Mouse (Mus musculus) left cerebral cortex, postnatal 10 days (tissue): ENCODE measurements around the gene Slc22a17. TPM values are rescaled to one million over a fixed set of nuclear protein-coding genes. Genes with fewer than 3 reads are reported as not detected.

ENCODE experiments used
- DNase-seq, 2 experiments: peaks; one replicate each; pipeline ENCODE4 v3.0.0; 2021 to 2022; ENCODE audit warnings: low spot score in 2 of 2, mixed read lengths in 1 of 2; ENCODE audit errors: extremely low spot score in 1 of 2
- intact Hi-C: fragments of 180-260 bp; cut with DNase I; formaldehyde crosslinking; loops from one replicate; pipeline ENCODE4 v1.15.1; 2025
- total RNA-seq, 2 experiments: library from RNA; stranded (reverse); gene quantifications; 2 replicates each; pipeline ENCODE4 v1.2.3; 2021

The Slc22a17 gene
- total RNA-seq, 2 experiments from 2014 or later: 562 to 600 TPM

DNA sequence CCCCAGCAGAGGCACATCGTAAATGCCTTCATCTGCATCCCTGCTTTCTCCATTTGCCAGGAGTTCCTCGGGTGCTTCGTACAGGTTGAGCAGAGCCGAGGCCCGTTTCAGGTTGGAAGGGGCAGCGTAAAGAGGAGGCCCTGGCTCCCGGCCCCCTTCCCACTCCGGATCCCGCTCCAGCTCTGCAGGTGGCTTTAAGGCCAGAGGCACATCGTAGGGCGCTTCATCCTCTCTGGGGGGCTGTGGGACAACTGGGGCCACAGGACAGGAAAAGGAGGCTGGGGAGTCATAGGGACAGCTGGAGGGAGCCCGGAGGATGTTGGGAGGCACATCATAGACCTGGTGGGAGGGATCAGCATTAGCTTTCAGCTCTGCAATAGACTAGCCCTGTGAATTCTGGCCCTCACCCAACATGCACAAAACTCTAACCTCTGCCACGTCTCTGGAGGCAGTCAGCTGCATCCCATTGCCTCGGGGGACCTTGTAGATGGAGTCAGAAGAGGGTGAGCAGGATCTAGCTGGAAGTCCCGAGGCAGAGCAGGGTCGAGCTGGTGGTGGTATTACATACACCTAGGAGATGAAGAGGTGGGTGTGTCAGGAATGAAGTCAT is 7.2 kb upstream of the Slc22a17 start:
- DNase-seq: peak in 1 of 2 experiments; percentile 54
- intact Hi-C loops: no loop called here

DNA sequence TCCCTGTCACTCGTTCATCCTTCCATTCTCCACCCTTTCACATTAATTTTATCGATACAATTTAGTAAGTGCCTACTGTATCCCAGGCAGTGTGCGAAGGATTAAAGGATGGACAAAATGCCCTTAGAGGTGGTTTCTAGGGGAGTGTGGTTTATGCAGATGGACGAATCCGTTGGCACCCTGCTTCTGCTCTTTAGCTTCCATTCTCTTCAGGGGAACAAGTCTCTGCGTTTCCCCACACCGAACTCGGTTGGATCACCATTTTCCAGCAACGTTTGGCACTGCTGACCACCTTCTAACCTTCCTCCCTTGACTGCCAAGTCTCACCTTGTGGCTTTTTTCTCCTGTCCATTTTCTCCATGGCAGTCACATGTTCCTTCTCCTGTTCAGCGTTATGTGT is 411 bp upstream of the Slc22a17 start:
- DNase-seq: no peak
- intact Hi-C loops: loop anchor here (5.0 kb wide), 1 partner anchor 84 kb away; no protein-coding TSS in a partner anchor

GRCm38 (mm10) chr14:54912109-54912850 is 652 bp downstream of the Slc22a17 start:
- peak in 1 of 2 experiments; percentile 68 for DNase-seq
- intact Hi-C loops: loop anchor here (5.0 kb wide), 1 partner anchor 85 kb away; no protein-coding TSS in a partner anchor

GRCm38 (mm10) chr14:54908682-54909081 is 4.2 kb downstream of the Slc22a17 start:
- intact Hi-C loops: no loop called here
- DNase-seq: no peak

DNA sequence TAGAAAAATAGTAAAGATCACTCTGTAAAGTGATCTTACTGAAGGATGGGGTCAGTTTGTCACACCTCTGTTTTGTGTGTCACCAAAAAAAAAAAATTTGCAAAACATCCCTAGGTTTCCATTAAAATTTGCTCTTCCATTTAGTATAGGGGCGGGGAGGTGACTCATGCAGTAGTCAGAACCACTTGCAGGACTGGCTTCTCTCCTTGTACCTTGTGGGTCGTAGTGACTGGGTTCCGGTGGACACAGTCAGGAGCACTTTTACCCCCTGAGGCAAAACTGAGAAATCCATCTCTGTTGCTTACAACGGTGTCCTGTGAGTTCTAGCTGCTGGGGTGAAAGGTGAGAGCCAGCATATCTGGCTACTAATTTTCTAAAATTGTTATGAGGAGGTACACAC is 9.3 kb downstream of the Slc22a17 start:
- no peak for DNase-seq
- intact Hi-C loops: no loop called here

GRCm38 (mm10) chr14:54900383-54900782 is 12.5 kb downstream of the Slc22a17 start:
- intact Hi-C loops: loop anchor here (2.0 kb wide), 2 partner anchors 36 to 114 kb away; partner anchors contain the start of genes Cmtm5 and Ngdn
- DNase-seq: peak; percentile 69 to 84

GRCm38 (mm10) chr14:54897445-54897844 is 15.5 kb downstream of the Slc22a17 start:
- no peak for DNase-seq
- intact Hi-C loops: no loop called here

GRCm38 (mm10) chr14:54894296-54895151 is 18.4 kb downstream of the Slc22a17 start:
- DNase-seq: peak in 1 of 2 experiments; percentile 81
- intact Hi-C loops: loop anchor here (5.0 kb wide), 1 partner anchor 208 kb away; no protein-coding TSS in a partner anchor

GRCm38 (mm10) chr14:54893651-54894181 is 19.2 kb downstream of the Slc22a17 start:
- intact Hi-C loops: loop anchor here (5.0 kb wide), 1 partner anchor 209 kb away; no protein-coding TSS in a partner anchor
- peak; percentile 97 to 99 for DNase-seq

DNA sequence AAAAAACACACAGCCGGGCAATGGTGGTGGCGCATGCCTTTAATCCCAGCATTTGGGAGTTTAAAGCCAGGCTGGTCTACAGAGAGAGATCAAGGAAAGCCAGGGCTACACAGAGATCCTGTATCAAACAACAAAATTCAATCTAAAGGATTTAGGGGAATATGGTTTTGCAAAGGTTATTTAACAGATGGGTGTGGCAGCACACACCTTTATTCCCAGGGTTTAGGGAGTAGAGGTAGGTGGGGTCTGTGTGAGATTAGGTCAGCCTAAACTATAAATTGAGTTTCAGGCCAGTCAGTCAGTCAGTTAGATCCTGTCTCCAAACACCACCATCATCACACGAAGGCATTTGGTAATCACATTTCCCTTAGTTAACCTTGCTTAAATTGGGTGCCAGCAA is 20.7 kb downstream of the Slc22a17 start, which contains the start of gene Pabpn1:
Gene Pabpn1 (plus strand): TSS at position 301 of the 400 bp plus-strand sequence.
- intact Hi-C loops: loop anchor here (5.0 kb wide), 1 partner anchor 210 kb away; no protein-coding TSS in a partner anchor
- no peak for DNase-seq

DNA sequence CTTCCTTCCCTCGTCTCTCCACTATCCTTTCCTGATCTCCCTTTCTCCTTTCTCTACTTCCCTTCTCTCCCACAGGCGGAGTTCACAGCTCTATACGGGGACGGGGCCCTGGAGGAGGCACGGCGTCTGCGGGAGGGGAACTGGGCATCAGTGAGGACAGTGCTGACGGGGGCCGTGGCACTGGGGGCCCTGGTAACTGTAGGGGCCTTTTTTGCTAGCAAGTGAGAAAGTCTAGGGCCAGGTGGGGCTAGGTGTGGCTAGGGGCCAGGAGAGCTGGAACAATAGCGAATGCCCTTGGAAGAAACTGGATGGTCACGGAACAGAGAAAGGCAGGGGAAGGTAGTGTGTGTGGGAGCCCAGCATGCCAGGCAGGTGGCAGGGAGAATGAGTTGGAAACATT is 27.6 kb downstream of the Slc22a17 start:
- intact Hi-C loops: no loop called here
- no peak for DNase-seq

DNA sequence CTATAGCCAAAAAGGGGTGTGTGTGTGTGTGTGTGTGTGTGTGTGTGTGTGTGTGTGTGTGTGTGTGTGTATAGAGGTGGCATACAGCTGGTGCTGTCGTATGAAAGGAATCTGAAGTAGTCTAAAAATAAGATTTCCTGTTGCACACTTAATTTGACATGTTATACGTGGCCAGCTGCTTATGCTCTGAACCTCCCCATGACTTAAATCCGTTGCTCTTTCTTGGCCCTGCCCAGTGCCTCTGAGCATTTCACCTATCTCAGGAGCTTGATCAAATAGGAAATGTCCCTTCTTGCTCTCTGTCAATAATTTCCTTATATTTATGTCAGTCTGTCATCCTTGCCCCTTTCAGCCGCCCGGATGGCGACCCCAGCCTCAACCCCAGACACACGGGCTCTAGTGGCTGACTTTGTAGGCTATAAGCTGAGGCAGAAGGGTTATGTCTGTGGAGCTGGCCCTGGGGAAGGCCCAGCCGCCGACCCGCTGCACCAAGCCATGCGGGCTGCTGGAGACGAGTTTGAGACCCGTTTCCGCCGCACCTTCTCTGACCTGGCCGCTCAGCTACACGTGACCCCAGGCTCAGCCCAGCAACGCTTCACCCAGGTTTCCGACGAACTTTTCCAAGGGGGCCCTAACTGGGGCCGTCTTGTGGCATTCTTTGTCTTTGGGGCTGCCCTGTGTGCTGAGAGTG is 28.8 kb downstream of the Slc22a17 start:
- intact Hi-C loops: no loop called here
- no peak for DNase-seq

DNA sequence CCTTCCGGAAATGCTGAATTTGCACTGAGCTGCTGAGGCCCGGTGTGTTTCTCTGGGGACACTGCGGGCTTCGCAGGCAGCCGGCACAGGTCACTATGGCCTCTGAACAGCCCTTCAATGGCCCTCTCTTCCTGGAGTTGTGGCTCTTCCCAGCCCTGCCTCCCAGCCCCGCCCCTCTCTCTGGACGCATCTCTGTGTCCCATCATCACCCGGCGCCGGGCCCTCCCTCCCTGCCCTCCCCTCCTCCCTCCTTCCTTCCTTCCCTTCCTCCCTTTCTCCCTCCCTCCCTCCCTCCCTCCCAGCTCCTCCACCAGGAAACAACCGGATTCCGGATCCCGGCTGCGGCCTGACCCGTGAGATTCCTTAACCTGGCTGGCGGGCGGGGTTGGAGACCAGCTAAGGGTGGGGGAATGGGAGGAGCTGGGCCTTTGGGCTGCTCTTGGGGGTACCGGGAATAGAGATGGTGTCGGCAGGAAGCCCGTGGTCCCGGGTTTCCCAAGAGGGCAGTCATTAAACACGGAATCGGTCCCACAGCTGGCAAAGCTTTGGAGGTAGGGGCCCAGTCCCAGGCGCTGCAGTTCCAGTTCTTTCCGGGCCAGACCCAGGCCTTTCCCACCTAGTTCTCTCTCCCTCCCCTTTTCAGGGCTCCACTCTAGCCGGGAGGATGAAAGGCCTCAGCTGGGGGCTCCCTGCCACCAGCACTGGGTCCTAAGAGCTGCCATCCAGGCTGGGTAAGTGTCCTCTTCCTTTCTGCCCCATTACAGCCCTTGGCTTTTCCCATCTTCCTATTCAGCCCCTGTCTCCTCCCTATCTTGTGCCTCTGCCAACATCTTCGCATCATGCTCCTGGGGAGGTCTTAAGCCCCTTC is 29.5 kb downstream of the Slc22a17 start, which contains the start of the genes Bcl2l2 and Gm20521:
Gene Bcl2l2 (plus strand): TSS at position 224 of the 868 bp plus-strand sequence.
Gene Gm20521 (plus strand): TSS at position 288 of the 868 bp plus-strand sequence.
- intact Hi-C loops: no loop called here
- peak; percentile 63 to 94 for DNase-seq

DNA sequence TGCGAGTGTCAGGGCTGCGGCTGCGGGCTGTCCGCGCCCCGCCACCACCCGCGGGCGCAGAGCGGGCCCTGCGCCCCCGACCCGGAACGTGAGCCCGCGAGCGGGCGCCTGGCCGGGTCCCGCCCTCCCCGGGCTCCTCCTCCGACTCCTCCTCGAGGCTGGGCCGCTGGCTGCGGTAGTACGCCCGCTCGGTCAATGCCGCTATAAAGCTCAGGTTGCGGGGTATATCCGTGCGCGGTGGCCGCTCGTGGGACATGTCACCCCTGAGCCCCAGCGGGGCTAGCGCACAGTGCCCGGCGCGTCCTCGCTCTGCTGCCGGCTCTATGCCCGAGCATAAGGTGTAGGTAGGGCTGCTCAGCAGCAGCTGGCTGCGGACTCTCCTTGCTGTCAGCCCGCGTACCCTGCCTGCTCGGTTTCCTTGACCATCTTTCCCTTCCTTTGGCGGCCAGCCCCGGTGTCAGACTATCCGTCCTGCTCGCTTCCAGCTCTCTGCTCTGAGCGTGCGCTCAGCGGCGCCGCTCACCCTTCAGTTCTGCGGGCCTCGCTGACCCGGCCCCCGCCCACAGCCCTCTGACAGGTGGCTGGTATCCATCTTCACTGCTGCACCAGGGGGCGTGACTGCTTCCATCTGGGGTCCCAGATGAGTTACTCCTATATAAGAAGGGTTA is 35.8 kb downstream of the Slc22a17 start, which contains the start of gene Ppp1r3e:
Gene Ppp1r3e (minus strand): TSS at position 503 of the 668 bp plus-strand sequence.
- intact Hi-C loops: no loop called here
- DNase-seq: peak in 1 of 2 experiments; percentile 81

- peak; percentile 82 to 94 for DNase-seq
- intact Hi-C loops: no loop called here
These were observed 36.3 kb downstream of the Slc22a17 start for GRCm38 (mm10) chr14:54876539-54877047.

DNA sequence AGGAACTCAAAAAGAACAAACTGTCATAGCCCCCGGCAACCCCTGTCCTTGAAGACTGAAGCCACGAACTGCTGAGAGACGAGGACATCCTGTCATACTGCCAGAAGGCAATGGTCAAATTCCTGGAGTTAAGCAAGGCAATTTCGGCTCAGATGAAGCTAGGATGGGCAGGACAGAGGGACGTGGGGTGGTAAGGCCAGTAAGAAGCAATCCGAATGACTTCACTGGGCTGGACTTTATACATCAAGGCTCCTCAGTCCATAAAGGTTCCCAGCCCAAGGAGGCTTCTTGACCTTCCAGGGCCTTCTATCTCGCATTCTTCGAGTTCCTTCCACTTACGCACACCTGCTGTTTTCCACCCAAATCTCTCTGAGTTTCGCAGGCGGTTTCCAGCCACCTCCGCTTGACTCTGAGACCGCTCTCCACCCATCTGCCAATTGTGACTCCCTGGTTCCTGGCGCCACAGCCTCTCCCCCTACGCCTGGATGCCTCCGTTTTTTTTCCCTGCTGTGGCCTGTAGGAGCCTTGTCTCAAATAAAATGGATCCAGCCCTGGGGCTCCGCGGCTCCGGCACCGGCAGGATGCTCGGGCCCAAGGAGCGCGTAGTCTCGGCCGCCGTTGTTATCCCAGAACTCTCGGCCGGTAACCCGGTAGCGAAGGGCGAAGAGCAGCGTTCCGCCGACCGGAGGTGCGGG is 36.9 kb downstream of the Slc22a17 start:
- intact Hi-C loops: no loop called here
- no peak for DNase-seq
